Mouse (Mus musculus) embryonic facial prominence, embryonic 10.5 days (tissue): ENCODE measurements around the gene Slc22a13. TPM values are rescaled to one million over a fixed set of nuclear protein-coding genes. Genes with fewer than 3 reads are reported as not detected.
"Not testable (repeated sequence)": the region's sequence is repeated elsewhere in the genome, so short reads cannot be mapped to it uniquely, and the experiment has no call there.

Experiments used
- DNase-seq: peaks from one replicate; pipeline ENCODE4 v3.0.0-alpha.2; 2017; ENCODE audit warnings: low spot score
- H3K27ac ChIP-seq: fragments of 300-500 bp; sonication (generic); replicated peaks from 2 replicates; pipeline ENCODE4 v1.5.1; 2016; ENCODE audit warnings: mild to moderate bottlenecking
- H3K27me3 ChIP-seq: fragments of 300-500 bp; sonication (generic); replicated peaks from 2 replicates; pipeline ENCODE4 v1.6.1; 2016; ENCODE audit warnings: low read depth, mild to moderate bottlenecking; ENCODE audit not compliant: poor library complexity, severe bottlenecking
- H3K36me3 ChIP-seq: fragments of 300-500 bp; sonication (generic); replicated peaks from 2 replicates; pipeline ENCODE4 v1.6.1; 2016; ENCODE audit warnings: mild to moderate bottlenecking, moderate library complexity
- H3K4me1 ChIP-seq: fragments of 300-500 bp; sonication (generic); 2 replicates; pipeline ENCODE4 v1.6.1; 2016
- H3K4me3 ChIP-seq: fragments of 300-500 bp; sonication (generic); 2 replicates; pipeline ENCODE4 v1.5.1; 2016; ENCODE audit warnings: mild to moderate bottlenecking, moderate library complexity
- H3K9me3 ChIP-seq: fragments of 300-500 bp; sonication (generic); 2 replicates; pipeline ENCODE4 v1.6.1; 2016; ENCODE audit warnings: mild to moderate bottlenecking
- WGBS: fragments of 180-500 bp; shearing (Covaris S2); methylation state at CpG from one replicate; pipeline ENCODE4 v1.1.7; 2016; 5-methylcytosine and 5-hydroxymethylcytosine counted together
- polyA plus RNA-seq: library from polyadenylated mRNA; unstranded; fragments of >200 nt; fragmentation: Nextera tagmentation; extraction: Ambion mirVana; gene quantifications from 2 replicates; pipeline ENCODE4 v1.2.1, GENCODE M21; 2016

Gene Slc22a13
- polyA plus RNA-seq, 1 experiment from 2014 or later = not detected

- Histone ChIP-seq H3K27me3 (no peaks in the 10 kb centered on the region), H3K4me1 (no peaks in the 10 kb centered on the region), H3K9me3 (no peaks in the 10 kb centered on the region), H3K36me3 (peaks cover 8% of the 10 kb centered on the region), H3K27ac (no peak overlapping the region), H3K4me3 (no peak overlapping the region)
- DNase-seq = no peak
- WGBS = 91% methylated on average over 2 of the region's 2 CpGs
Observed at GRCm38 (mm10) chr9:119230829-119231228, 21.9 kb upstream of the Slc22a13 start.

- no peaks in the 10 kb centered on the region for H3K27me3 ChIP-seq
- no peak overlapping the region for H3K27ac ChIP-seq
- peaks cover 6% of the 10 kb centered on the region; the same call in 1 of the 2 replicates for H3K9me3 ChIP-seq
- H3K4me3 ChIP-seq = no peak overlapping the region
- H3K4me1 ChIP-seq = no peaks in the 10 kb centered on the region
- WGBS = 88% methylated on average over 4 of the region's 4 CpGs
- DNase-seq = no peak
- peaks cover 38% of the 10 kb centered on the region for H3K36me3 ChIP-seq
Observed at GRCm38 (mm10) chr9:119220249-119220648, 11.4 kb upstream of the Slc22a13 start.

DNA sequence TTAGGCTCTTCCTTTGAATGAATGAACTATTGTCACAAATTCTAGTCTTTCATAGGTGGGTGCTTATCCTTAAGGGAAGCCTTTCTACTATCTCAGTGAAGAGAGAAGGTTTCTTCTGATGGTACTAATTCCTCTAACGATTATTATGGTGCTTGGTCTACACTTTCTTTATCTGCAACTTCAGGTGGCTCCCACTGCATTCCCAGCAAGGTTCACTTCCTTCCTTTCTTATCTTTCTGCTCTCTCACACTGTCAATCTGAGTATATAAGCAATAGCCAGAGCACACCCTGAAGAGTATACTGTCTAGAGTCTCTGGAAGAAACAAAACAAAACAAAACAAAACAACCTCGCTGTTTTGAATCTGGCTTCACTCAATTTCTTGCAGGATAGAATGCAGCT lies 10.8 kb upstream of the Slc22a13 start:
- H3K4me1 ChIP-seq = no peaks in the 10 kb centered on the region
- H3K27me3 ChIP-seq = no peaks in the 10 kb centered on the region
- no peak overlapping the region for H3K4me3 ChIP-seq
- H3K9me3 ChIP-seq = peaks cover 3% of the 10 kb centered on the region; the same call in 1 of the 2 replicates
- 90% methylated on average over 2 of the region's 2 CpGs for WGBS
- H3K36me3 ChIP-seq = peaks cover 32% of the 10 kb centered on the region
- no peak overlapping the region for H3K27ac ChIP-seq
- no peak for DNase-seq

GRCm38 (mm10) chr9:119215341-119215740 lies 6.4 kb upstream of the Slc22a13 start:
- H3K27ac ChIP-seq, H3K4me1 ChIP-seq, H3K27me3 ChIP-seq, DNase-seq, H3K4me3 ChIP-seq, H3K9me3 ChIP-seq: not testable (repeated sequence)
- 88% methylated on average over 2 of the region's 2 CpGs for WGBS
- peaks cover 13% of the 10 kb centered on the region for H3K36me3 ChIP-seq

- Histone ChIP-seq H3K4me3 (no peak overlapping the region), H3K36me3 (peaks cover 13% of the 10 kb centered on the region), H3K9me3 (0 out of 2 replicates have a peak, but pooled peaks cover 3% of the 10 kb centered on the region), H3K27ac (no peak overlapping the region), H3K4me1 (no peaks in the 10 kb centered on the region), H3K27me3 (no peaks in the 10 kb centered on the region)
- WGBS = 92% methylated on average over 6 of the region's 6 CpGs
- DNase-seq = no peak
Observed at GRCm38 (mm10) chr9:119214601-119215000, 5.7 kb upstream of the Slc22a13 start.

GRCm38 (mm10) chr9:119212996-119213395 lies 4.1 kb upstream of the Slc22a13 start:
- DNase-seq = no peak
- Histone ChIP-seq H3K27ac (no peak overlapping the region), H3K36me3 (peaks cover 8% of the 10 kb centered on the region), H3K9me3 (0 out of 2 replicates have a peak, but pooled peaks cover 3% of the 10 kb centered on the region), H3K27me3 (no peaks in the 10 kb centered on the region), H3K4me1 (no peaks in the 10 kb centered on the region), H3K4me3 (no peak overlapping the region)
- 78% methylated on average over 8 of the region's 8 CpGs for WGBS

DNA sequence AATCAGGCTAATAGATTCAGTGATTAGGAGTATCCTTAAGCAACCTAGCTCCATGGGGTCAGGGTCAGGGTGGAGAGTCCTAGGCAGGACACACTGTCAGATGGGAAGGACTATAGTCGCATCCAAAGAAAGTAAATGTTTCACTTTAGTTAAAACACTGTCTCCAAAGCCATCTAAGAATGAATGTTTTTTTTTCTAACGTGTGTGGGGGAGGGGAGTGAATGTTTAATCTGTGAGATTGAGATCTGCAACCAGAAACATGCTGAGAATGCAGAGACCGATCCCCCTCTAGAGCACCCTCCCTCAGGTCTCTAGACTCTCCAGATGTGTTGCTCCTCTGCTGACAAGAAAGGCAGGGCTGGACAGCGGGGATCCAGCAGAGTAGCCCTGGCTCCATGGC lies 1.8 kb downstream of the Slc22a13 start:
- Histone ChIP-seq H3K36me3 (no peaks in the 10 kb centered on the region), H3K27me3 (no peaks in the 10 kb centered on the region), H3K9me3 (peaks cover 3% of the 10 kb centered on the region), H3K27ac (no peak overlapping the region), H3K4me1 (no peaks in the 10 kb centered on the region), H3K4me3 (no peak overlapping the region)
- no peak for DNase-seq
- WGBS = 77% methylated on average over 4 of the region's 4 CpGs

DNA sequence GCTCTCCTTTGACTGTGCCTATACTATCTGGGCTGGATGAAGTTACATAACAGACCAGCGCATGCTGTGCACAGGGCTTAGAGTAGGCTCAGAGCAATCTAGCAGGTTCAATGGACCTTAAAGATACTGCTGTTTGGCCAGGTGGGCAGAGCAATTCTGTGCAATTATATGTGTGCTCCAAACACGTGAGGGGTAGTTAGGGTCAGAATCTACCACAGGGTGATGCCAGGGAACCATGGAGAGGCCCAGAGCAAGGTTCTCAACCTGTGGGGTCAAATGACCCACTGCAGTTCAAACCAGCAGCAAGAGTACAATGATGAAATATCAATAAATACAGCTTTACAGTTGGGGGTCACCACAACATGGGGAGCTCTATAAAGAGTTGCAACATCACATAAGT lies 2.2 kb downstream of the Slc22a13 start:
- DNase-seq = no peak
- WGBS = 86% methylated on average over 2 of the region's 2 CpGs
- no peaks in the 10 kb centered on the region for H3K36me3 ChIP-seq
- H3K4me1 ChIP-seq = no peaks in the 10 kb centered on the region
- H3K9me3 ChIP-seq = peaks cover 3% of the 10 kb centered on the region
- H3K4me3 ChIP-seq = no peak overlapping the region
- H3K27me3 ChIP-seq = no peaks in the 10 kb centered on the region
- no peak overlapping the region for H3K27ac ChIP-seq

DNA sequence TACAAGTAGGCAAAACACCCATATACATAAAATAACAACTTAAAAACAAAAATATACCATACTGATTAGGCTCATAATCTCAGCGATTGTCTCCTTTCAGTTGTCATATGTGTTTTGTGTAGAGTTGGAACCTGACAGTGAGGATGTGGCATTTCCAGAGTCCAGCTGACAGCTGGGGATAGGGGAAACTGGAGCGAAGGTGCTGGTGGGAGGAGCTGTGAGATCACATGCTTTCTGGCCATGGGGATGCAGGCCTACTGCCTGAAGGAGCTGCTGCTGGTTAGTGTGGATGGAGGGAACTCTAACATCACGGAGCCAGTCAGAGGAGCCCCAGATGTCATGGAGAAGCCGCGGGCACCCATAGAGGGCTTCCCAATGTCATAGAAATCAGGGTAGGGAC lies 3.1 kb downstream of the Slc22a13 start:
- Histone ChIP-seq H3K4me3 (no peak overlapping the region), H3K27ac (no peak overlapping the region), H3K9me3 (peaks cover 3% of the 10 kb centered on the region), H3K4me1 (no peaks in the 10 kb centered on the region), H3K36me3 (no peaks in the 10 kb centered on the region), H3K27me3 (no peaks in the 10 kb centered on the region)
- WGBS = 91% methylated on average over 5 of the region's 5 CpGs
- no peak for DNase-seq

DNA sequence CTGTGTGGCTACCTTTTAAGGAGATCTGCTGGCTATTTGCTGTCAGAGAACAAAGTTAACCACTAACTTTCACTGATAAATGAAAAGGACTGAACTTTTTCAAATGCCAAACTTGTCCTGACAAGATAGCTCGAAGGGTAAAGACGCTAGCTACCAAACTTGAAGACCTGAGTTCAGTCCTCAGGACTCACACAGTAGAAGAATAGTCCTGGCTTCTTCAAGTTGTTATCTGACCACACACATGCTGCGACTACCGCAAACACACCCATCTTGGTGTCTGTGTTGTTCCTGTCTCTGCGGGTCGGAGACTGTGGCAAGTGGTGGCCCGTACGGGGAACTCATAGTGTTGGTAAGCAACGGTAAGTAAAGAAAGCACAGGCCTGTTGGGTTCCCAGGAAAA lies 5.3 kb downstream of the Slc22a13 start:
- Histone ChIP-seq H3K27ac (no peak overlapping the region), H3K4me3 (no peak overlapping the region), H3K27me3 (no peaks in the 10 kb centered on the region), H3K9me3 (peaks cover 3% of the 10 kb centered on the region), H3K36me3 (no peaks in the 10 kb centered on the region), H3K4me1 (peaks cover 7% of the 10 kb centered on the region)
- 96% methylated on average over 9 of the region's 9 CpGs for WGBS
- DNase-seq = no peak

DNA sequence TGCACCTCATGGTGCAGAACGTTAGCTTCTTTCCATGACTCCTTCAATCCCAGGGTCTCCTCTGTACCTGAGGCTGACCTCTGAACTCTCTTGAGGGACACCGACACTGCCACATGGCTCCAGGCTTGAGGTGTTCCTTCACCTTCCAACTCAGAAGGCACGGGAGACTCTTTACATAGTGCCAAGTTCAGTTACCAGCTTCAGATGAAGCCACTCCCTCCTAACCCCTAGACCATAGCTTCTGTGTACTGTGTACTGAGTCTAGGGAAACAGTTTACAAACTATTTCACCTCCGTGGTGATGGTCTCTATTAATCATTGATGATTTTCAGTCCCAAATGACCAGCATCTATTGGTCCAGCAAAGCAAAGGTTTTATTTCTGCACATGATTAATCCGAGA lies 7.2 kb downstream of the Slc22a13 start:
- Histone ChIP-seq H3K27me3 (no peaks in the 10 kb centered on the region), H3K4me3 (no peak overlapping the region), H3K36me3 (no peaks in the 10 kb centered on the region), H3K4me1 (peaks cover 12% of the 10 kb centered on the region), H3K27ac (no peak overlapping the region), H3K9me3 (peaks cover 3% of the 10 kb centered on the region)
- WGBS = 88% methylated on average over 5 of the region's 5 CpGs
- no peak for DNase-seq

DNA sequence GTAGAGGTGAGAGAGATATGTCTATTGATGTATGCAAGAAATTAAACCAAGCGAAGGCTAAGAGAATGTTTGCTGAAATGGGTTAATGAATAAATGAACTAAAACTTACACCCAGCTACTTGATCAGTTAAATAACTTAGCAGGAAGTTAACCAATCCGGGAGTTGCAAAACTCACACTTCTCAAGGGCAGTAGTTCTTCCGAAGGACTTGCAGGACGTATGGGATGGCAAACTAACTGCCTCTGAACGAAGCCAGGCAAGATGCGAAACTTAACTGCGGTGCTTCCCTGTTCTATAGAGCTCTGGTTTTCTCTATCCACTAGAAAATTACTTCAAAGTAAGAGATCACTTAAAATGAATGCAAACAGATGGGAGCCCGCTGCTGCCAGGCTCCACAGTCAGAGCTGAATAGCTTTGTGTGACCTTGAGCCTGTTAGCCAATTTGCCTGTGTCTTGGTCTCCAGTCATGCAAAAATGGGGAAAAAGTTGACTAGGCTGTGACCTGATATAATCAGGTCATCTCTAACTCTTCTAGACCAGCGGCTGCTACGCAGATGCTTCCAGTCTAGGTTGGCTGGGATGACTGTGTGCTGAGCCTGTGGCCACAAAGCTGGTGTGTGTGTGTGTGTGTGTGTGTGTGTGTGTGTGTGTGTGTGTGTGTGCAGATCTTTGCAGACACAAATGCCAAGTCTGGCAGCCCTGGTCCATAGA lies 9.6 kb downstream of the Slc22a13 start:
- WGBS = 77% methylated on average over 10 of the region's 10 CpGs
- DNase-seq = peak; percentile 25

GRCm38 (mm10) chr9:119192202-119192990 lies 16.5 kb downstream of the Slc22a13 start:
- H3K9me3 ChIP-seq = no peaks in the 10 kb centered on the region
- peak; percentile 60 for DNase-seq

More for the DNA sequence above, 9.6 kb downstream of the Slc22a13 start:
- Histone ChIP-seq H3K36me3 (no peaks in the 10 kb centered on the region), H3K4me3 (no peak overlapping the region), H3K27me3 (no peaks in the 10 kb centered on the region), H3K4me1 (peaks cover 12% of the 10 kb centered on the region), H3K9me3 (no peaks in the 10 kb centered on the region; the same call in 1 of the 2 replicates), H3K27ac (no peak overlapping the region)

More at GRCm38 (mm10) chr9:119192202-119192990, 16.5 kb downstream of the Slc22a13 start:
- Histone ChIP-seq H3K27ac (no peak overlapping the region), H3K4me3 (no peak overlapping the region), H3K36me3 (no peaks in the 10 kb centered on the region), H3K27me3 (no peaks in the 10 kb centered on the region), H3K4me1 (no peaks in the 10 kb centered on the region)
- WGBS = 35% methylated on average over 11 of the region's 11 CpGs
